Mouse (Mus musculus) neutrophil, adult 5-6 weeks (primary cell): ENCODE results near the gene Apoc2. TPM values are rescaled to one million over a fixed set of nuclear protein-coding genes. Genes with fewer than 3 reads are reported as not detected.

Source experiments
- ATAC-seq: fragments of 151-379, 151-347 bp; 2 replicates; pipeline ENCODE4 v1.8.0; 2017; ENCODE audit warnings: mild to moderate bottlenecking, moderate TSS enrichment; ENCODE audit not compliant: insufficient number of reproducible peaks, poor library complexity, low FRiP score, severe bottlenecking; ENCODE audit errors: extremely low read depth
- total RNA-seq: library from RNA; stranded (forward); fragments of 200-1000 nt; gene quantifications from 2 replicates; pipeline ENCODE4 v1.2.3, GENCODE M21; 2017

Gene Apoc2
- total RNA-seq, 1 experiment from 2014 or later = 17.5 TPM

DNA sequence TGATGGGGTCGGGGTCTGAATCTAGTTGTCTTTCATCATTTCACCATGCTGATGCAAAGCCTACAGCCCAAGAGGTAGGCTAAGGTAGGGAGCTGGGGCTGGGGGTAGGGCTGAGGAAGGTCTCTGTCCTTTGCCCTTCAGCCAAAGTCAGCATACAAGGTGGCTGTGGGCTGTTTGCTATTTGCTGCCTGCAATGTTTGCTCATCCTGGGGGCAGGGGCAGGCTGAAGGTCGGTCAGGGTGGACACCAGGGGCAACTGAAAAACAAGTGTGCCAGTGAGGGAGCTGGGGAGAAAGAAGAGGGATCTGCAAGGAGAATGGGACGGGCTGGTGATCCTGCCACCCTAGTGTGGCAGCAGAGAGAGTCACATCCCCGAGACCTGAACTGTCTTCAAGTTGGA lies 7.6 kb upstream of the Apoc2 start:
- ATAC-seq = no peak

DNA sequence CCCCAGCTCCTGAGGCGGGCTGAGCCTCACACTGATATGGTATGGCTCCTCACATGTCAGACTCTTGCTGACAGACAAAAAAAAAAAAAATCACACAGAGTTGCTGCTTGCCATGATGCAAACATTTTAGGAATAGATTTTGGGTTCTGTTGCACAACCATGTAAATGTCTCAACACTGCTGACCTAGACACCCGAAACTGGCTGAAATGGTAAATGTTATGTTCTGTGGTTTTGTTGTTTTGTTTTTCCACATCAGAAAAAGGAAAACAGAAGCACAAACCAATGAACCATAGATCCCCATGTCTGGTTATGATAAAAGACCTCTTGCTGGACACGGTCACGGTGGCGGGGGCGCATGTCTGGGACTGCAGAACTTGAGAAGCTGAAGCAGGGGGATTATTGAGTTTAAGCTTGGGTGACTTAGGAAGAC lies 6.0 kb upstream of the Apoc2 start:
- ATAC-seq = peak; percentile 43

DNA sequence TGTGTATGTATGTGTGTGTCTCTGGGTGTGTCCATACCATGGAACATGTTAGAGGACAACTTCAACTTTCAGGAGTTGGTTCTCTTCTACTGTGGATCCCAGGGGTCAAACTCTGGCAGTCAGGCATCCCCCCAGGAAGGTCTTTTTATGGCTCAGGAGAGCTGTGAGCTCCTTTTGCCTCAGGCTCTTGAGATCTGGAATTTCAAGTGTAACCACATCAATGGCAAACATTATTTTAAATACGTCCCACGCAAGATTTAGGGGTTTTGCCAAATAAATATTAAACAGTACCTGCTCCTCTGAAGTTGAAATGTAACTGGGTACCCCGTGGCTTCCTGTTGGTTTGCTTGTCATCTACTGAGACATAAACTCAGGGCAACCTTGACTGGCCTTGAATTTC lies 5.2 kb upstream of the Apoc2 start:
- ATAC-seq = no peak

DNA sequence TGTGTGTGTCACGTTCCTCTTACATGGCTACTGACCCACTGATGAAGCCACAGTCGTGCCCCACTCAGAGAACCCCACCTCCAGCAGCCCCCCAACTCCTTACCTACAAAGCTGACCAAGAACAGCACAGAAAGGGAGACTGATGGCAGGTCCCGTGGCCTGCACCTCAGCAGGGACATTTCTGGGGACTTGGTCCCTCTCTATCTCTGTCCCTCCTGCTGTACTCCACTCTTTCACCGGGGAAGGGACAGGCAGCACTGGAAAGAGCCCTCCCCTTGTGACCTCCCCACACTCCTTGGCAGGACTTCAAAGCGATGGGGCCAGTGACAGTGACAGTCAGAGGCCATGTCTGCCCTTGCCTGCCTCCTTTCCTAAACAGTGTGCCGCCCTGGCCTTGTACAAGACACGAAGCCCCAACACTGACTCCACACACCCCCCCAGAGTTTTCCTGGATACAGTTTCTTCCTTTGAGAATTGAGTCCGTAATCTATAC lies 3.5 kb upstream of the Apoc2 start, which contains the start of the genes Gm44805 and Apoc4:
TSS of gene Gm44805 (minus strand) at position 222 of the 493 bp plus-strand sequence.
TSS of gene Apoc4 (minus strand) at position 278 of the 493 bp plus-strand sequence.
- no peak for ATAC-seq

DNA sequence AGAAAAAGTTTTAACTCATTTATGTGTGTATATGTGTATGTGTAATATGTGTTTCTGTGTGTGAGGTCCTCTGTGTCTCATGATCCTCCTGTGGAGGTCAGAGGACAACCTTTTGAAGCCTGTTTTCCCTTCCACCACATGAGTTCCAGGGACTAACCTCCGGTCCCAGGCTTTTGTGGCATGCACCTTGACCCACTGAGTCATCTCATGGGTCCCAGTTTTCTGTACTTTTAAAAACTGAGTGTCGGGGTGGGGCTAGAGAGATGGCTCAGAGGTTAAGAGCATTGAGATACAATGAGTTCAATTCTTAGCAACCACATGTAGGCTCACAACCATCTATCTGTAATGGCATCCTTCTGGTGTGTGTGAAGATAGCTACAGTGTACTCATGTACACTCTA lies 3.0 kb upstream of the Apoc2 start:
- no peak for ATAC-seq

DNA sequence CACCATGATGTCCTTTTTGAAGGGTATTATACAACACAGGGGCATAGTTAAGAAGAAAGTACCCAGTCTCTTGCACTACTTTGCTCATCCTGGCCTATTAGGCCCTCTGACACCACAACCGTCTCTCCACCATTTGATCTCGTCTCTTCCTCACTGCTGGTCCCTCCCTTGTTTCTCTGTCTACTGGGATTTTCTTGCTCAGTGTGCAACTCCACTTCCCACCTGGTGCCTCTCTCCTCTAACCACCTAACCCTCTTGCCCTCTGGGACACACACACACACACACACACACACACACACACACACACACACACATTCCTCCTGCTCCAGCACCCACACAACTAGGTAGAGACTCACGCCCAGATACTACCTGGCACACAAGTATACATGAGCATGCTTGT lies 1.2 kb upstream of the Apoc2 start:
- ATAC-seq = no peak

DNA sequence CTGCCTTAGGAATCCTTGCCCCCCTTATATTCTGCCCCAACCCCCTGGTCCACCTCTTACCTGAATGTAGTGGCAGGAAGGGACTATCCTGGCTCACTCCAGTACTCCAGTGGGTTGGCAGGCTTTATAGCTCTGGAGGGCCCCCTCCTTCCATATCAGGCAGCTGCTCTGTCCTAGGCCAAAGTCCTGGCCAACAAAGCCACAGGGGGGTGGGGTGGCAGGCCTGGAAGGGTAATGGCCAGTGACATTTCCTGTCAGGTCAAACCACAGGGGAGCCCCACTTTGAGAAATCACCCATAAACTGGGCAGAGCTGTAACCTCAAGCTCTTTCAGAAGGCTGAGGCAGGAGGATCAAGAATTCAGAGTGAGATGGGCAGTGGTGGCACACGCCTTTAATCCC lies 1.1 kb downstream of the Apoc2 start:
- no peak for ATAC-seq

DNA sequence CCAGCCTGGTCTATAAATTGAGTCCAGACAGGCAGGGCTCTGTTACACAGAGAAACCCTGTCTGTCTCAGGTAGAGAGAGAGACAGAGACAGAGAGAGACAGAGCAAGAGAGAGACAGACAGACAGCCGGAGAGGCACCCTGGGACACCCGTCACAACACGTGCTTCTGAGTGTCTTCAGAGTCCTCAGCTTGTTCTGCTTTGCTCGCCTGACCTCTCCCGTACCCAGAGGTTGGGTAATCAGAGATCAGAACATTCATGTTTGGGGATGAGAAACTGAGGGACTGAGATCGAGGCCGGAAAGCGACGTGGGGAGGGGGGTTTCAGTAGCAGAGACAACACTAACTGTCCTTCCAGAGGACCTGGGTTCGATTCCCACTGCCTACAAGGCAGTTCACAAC lies 1.9 kb downstream of the Apoc2 start:
- ATAC-seq = 0 out of 2 replicates have a peak, but pooled peaks have one; percentile 33

DNA sequence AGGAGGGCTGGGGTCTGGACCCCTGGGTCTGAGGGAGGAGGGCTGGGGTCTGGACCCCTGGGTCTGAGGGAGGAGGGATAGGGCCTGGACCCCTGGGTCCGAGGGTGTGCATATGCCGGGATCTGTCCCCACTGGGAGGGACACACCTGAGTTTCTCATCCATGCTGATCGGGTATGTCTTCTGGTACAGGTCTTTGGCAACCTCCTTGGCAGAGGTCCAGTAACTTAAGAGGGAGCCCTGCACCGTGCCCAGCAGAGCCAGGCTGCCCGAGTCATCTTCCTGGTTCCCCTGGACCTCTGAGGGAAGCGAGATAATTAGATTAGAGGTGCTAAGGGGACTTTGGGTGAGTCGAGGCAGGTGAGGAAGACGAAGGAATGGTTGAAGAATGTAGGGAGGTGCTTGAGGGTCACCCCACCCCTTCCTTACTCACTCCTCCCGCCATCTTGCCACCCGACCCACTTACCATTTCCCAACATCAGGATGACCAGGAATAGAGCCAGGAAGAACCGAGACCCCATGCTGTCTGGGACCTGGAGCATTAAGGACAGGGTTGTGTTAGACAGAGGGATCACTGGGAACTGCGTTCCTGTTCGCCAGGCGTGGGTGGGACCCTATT lies 4.5 kb downstream of the Apoc2 start:
- no peak for ATAC-seq

DNA sequence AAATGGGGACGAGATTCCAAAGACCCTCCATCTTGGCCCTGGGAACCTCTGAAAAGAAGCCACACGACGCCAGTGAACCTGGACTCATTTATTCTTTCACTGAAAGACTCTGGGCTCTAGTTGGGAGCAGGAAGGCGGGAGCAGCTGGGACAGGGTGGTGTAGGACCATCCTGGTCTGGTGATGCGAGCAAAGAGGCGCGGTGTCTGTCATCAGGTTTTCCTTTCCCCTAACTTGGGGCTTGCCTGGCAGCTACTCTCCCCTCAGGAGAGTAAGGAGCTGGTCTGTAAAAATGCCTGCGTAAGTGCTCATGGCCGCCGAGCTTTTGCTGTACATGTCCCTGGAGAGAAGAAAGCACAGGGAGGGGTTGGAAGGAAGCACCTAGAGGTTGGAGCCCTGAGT lies 6.2 kb downstream of the Apoc2 start:
- ATAC-seq = no peak

DNA sequence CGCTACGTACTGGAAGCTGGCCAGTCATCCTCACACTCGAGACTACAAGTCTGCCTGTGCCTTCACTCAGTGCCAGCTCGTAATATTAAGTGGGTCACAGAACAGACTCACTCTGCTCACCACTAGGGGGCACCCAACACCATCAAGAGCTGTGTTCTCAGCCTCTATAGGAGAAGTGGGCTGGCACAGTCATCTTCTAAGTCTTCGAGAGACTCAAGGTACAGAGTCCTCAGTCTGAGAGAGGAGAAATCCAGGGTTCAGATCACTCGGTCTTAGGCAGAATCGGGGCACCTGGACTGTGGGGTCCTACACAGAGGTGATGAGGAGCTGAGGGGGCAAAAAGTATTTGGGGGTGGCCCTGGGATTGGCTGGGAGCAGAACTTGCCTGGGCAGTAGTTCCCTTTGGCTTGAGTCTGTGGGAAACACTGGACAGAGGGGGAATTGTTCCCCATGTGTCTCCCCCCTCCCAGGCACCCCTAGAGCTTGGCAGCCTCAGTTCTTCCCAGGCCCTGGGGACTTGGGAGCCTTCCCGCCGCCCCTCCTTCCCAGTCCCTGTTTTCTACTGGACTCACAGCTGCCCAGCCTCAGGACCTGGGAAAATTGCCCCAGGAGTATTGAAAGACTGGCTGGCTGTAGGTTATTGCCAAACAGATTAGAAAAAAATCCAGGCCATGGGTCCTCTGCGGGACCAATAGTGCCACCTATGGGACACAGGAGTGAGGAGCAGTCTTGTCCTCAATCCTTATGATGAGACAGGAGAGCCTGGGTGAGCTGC lies 8.6 kb downstream of the Apoc2 start:
- peak; percentile 73 for ATAC-seq

DNA sequence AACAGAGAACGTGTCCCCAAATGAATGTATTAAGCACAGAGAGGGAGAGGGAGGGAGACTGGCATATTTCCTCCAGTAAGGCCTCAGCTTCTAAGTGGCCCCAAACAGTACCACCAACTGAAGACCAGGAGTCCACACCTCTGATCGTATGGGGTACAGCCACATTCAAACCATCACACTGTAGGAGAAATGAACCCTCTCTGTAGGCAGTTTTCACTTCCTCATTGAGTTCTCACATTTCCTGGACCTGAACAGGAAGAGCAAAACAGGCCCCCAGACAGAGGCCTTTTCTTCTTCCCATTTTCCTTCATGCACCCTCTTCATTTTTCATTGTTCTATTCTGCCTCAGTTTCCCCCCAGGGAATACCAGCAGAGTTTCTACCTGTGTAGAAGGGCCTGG lies 10.3 kb downstream of the Apoc2 start:
- peak; percentile 14; the same call in 1 of the 2 replicates for ATAC-seq

DNA sequence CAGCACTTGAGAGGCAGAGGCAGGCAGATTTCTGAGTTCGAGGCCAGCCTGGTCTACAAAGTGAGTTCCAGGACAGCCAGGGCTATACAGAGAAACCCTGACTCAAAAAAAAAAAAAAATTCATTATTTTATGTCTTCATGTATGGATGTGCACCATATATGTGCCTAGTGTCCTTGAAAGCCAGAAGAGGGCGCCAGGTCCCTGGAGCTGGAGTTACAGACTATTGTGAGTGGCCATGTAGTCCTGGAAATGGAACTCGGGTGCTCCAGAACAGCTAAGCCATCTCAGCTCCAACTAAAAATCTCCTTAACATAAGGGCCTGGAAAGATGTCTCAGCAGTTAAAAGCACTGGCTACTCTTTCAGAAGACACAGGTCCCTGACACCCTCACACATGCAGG lies 11.0 kb downstream of the Apoc2 start:
- ATAC-seq = no peak

DNA sequence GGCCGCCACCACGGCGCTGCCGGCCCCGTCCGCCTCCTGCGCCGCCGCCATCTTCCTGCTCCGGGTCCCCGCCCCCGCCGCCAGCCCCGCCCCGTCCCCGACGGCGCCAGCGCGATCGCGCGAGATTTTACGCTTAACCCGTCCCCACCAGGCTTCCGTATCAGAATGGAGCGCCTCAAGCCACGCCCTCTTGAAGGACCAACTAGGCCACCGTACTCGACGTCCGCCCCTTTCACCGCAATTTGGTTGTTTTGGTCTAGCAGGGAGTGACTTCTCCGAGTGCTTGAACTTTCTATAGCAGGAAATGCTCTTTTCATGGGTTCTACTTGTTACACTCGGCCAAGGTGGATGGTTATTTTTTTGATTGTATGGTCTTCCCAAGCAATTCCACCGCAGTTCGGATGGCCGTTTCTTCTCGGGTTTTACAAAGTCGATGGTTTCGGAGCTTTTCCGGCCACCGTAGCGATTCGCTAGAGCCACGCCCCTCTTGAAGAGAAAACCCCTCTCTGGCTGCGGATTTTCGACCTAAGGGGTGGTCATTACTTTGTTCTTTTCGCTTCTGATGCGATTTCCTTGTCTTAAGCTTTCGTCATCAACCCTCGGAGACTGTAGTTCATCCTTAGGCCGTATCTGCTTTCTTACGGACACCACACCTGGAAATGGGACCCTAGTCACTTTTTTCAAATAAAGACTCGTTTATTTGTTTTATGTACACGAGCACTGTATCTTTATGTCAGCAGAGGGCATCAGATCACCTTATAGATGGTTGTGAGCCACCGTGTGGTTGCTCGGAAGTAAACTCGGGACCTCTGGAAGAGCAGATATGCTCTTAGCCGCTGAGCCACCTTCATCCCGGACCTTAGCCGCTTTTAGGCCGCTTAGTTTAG lies 12.5 kb downstream of the Apoc2 start, which contains the start of gene Clptm1:
TSS of gene Clptm1 (minus strand) at position 79 of the 887 bp plus-strand sequence.
- ATAC-seq = peak; percentile 78

DNA sequence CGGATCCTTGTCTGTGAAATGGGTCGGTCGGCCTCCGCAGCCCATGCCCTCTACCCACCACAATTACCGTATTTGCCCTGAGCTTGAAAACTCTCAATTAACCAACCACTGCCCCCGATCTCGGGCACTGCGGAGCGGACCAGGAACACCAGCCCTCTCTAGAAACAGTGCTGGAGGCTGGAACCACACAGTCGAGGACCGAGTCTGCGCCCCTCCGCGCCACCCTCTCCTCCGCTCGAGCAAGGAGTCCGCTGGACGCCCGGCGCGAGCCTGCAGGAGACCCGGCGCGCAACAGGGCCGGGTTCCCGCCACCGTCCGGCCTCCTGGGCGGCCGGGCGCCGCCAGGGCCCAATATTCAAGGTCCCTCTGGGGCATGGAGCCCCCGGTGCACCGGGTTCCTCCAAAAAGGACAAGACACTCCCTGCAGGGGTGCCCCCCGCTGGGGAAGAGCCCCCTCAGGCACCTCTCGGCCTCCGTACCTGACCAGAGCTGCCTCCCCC lies 13.2 kb downstream of the Apoc2 start:
- ATAC-seq = no peak

DNA sequence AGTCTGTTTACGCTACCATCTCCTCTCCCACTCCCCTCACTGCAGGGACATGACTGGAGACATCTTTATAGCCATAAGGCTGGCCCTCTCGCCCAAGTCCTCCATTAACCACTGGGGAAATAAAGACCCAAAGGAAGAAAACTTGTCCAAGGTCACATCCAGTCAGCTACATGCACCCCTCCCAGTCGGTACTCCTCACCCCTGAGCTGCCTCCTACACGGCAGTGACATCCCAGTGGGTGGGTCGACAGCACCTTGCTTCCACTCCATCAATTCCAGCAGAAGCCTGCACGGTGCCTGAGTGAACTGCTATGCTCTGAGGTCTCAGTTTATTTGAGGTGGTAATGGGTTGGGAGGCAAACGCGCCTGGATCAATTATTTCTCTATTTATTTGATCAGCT lies 13.8 kb downstream of the Apoc2 start:
- no peak for ATAC-seq

DNA sequence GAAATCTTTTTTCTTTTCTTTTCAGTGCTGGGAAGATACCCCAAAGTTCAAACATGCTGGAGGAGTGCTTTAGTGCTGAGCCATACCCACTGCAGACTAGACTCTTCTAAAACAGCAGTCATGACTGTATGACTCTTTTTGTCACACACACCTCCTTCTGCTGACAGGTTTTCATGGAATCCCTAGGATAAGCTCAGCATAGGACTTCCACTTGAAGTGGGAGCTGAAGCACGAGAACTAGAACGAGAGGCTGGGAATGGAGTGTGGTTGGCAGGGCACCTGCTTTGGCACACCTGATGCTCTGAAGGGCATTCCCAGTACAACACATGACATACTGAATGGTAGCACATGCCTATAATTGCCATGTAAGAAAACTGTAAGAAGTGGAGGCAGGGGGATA lies 25.1 kb downstream of the Apoc2 start:
- ATAC-seq = no peak

DNA sequence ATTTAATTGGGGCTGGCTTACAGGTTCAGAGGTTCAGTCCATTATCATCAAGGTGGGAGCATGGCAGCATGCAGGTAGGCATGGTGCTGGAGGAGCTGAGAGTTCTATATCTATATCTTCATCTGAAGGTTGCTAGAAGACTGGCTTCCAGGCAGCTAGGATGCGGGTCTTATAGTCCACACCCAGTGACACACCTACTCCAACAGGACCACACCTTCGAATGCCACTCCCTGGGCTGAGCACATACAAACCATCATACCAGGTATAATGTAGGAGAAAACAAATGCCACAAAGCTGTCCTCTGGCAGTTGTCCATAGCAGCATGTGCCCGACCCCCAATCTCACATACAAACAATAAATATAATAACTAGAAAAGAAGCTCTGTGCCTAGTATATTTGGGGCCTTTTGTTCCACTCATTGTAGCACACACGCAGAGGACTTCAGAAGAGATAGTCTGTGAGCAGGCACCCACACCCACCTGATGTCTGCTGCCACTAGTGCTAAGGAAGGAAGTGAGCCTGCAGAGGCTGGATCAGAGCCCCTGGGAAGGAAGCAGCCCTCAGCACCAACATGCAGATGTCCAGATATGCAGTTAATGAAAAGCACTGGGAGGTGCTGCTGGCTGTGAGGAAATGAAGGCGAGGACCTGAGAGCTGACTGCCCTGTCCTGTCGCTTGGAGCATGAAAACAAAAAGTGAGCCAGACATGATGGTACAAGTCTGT lies 26.5 kb downstream of the Apoc2 start:
- no peak for ATAC-seq
